Mouse (Mus musculus): Measurements from ENCODE around the gene Plac8. TPM values are rescaled to one million over a fixed set of nuclear protein-coding genes. Genes with fewer than 3 reads are reported as not detected.

Gene Plac8
- polyA plus RNA-seq, 1 experiment from 2014 or later = 218 TPM

GRCm38 (mm10) chr5:100546294-100547080 lies 25.6 kb downstream of the Plac8 start:
- no peak for DNase-seq (ENCODE audit: low spot score)

DNA sequence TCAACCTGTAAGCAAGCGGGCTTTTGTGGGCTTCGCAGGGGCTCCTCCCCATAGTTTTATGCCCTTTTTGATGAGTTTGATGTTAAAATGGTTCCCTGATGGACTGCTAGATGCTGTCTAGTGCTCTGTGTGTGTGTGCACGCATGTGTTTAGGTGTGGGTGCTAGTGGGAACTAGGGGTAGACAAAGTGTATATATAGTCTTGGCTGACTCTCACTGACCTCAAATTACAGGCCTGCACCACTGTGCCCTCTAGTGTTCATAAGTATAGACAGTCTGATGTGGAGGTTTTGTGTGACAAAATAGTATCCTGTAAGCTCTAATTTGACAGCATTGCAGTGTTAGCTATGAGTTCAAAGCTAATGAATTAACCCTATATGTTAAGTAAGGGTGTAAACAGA lies 35.4 kb downstream of the Plac8 start:
- peak; percentile 44 for DNase-seq (ENCODE audit: low spot score)

DNA sequence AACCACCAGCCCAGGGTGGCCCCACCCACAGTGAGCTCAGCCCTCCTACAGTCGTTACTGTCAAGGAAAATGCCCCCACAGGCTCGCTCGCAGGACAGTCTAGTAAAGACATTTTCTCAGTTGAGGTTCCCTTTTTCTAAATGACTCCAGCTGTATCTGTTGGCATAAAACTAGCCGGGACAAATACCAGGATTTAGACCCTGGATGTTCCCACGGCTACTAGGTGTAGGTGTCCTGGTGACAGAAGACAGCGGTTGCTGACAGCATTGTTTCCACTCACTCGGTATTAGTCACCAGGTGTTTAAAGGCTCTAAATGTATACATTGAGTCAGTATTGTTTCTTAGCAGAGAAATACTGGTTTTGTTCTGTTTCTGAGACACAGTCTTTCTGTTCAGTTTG lies 36.2 kb downstream of the Plac8 start:
- no peak for DNase-seq (ENCODE audit: low spot score)

DNA sequence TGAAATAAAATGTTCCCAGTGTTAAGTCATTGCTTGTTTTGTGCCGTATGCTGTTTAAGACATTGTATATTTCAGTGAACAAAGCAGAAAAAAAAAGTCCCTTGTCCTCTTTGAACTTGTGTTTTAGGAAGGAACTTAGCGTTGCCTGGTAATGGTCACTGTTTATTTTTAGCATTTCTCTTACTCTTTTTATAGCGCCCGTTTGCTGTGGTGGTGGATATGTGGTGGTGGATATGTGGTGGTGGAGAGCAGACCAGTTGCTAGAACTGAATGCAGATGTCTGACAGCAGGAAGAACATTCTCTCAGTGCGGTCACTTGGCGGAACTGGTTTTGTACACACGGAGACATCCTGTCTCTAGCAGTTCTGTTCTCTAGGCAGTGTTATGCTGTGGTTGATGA lies 45.9 kb downstream of the Plac8 start:
- DNase-seq (ENCODE audit: low spot score) = peak; percentile 69

DNA sequence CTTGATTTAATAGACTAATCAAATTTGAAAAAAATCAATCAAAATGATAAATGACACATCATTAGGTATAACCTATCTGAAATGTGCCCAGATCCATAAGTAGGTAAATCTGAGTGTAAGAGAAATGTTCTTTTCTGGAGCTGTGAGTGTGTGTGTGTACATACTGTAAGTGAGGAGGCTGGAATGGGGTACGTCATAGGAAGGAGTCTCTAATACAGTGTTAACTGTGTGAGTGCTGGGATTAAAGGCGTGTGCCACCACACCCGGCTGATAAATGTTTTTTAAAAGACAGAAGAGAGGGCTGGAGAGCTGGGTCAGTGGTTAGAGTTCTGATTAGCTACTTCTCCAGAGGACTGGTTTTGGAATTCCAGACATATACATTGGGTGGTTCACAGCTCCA lies 46.4 kb downstream of the Plac8 start:
- DNase-seq (ENCODE audit: low spot score) = no peak

DNA sequence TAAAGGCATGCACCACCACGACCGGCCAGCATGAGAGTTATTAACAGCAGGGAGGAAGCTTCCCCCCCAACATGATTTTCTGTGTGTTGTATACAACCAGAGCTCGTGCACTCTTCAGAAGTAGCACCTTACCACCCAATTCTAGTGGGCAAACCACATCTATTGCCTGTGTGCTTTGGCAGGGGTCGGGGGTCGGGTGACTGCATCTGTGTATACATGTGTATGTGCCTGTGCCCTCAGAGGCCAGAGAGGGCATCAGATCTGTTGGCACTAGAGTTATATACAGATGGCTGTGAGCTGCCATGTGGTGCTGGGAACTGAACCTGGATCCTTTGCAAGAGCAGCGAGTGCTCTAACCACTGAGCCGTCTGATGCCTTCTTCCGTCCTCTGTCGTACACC lies 47.1 kb downstream of the Plac8 start:
- DNase-seq (ENCODE audit: low spot score) = no peak

DNA sequence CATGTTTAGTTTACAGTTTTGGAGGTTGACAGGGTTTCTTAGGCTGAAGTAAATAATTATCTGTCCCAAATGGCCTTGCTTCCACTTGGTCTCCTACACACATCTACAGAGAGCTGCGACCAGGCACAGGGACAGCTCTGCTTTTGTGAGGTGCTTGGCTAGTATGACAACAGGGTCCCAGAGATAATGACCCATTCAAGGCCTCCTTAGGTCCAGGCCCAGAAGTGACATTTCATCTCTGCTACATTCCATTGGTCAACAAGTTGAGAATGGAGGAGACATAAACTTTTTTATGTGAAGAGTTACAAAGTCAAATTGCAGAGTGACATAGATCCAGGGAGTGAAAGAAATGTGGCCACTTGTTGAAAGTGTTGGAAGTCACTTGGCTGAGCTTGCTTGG lies 48.7 kb downstream of the Plac8 start:
- DNase-seq (ENCODE audit: low spot score) = no peak

- DNase-seq (ENCODE audit: low spot score) = no peak
These were observed 51.8 kb downstream of the Plac8 start for GRCm38 (mm10) chr5:100520223-100520622.

DNA sequence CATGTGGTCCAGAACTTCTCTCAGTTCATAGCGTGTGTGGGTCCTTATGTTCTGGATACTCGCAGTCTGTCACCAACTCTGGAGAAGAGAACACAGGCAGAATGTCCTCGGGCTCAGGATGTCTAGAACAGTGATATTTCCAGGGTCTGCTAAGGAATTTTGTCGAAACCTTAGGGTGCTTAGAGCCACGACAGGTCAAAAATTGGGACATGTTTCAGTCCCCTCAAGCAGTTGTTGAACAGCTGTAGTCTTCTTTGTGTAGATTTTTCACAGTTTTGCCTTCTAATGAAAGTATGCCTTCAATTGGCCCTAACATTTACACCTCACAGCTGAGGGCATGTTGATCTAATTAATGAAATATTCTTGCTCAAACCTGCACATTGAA lies 53.0 kb downstream of the Plac8 start:
- DNase-seq (ENCODE audit: low spot score) = no peak

DNA sequence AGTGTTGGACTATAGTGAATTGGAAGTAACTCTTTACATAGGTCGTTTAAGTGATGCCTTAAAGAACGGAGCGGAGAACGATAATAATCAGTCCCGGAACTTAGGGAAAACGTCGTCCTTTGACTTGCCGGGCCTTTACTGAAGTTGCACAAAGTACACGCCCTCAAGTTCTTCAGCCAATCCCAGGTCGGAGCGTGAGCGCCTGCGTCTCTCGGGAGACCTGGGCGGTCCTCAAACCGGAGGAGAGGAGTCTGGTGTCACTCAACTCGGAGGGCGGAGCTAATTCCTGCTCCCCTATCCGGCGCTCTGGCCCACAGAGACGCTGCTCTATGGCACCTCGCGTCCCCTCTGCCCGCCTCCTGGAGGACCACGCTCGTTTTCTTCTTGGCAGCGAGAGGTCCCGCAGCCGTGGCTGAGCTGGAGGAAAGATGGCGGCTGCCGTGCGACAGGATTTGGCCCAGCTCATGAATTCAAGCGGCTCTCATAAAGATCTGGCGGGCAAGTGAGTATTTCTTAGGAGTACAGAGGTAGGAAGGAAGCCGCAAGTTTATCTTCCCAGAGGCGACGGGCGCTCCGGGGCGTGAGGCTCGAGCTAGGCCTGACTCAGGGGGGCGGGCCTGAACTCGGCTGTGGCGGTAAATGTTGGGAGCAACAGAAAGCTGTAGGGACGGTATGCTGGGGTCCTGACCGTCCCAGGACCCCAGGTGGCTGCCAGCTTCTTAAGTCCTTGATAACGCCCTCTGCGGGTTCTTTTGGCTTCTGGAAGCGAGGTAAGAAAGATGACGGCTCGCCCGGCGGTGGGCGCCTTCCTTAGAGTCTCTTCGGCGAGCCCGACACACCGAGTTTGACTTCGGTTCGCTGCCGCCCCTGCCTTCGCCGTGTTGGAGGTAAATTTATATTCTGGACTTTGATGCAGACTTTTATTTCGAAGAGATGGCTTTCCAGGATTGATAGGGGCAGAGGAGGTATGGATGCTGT lies 53.7 kb downstream of the Plac8 start, which contains the start of gene Cops4:
Gene Cops4 (plus strand): TSS at position 261 of the 978 bp plus-strand sequence.
- peak; percentile 99 for DNase-seq (ENCODE audit: low spot score)

DNA sequence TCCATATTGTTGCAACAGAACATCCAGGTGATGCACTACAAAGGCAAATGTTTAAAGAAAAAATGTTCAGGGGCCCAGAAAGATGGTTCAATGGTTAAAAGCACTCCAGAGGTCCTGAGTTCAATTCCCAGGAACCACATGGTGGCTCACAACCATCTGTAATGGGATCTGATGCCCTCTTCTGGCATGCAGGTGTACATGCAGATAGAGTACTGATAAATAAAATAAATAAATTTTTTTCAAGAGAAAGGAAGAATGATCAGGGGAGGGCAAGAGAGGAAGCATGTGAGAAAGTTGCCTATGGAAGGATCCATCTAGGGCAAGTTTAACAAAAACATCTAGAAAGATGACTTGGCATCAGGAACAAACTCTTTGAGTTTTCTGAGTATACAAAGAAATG lies 59.5 kb downstream of the Plac8 start:
- no peak for DNase-seq (ENCODE audit: low spot score)

GRCm38 (mm10) chr5:100509247-100509646 lies 62.8 kb downstream of the Plac8 start:
- peak; percentile 11 for DNase-seq (ENCODE audit: low spot score)

Other genes starting within 250 kb of the Plac8 start
- gene Sec31a, start 156.0 kb downstream of the Plac8 start, polyA plus RNA-seq (2015; fragmentation: Nextera tagmentation; extraction: Ambion mirVana) = 75.0 and 79.4 TPM in 2 replicates
- 9.4 and 10.0 TPM in 2 replicates for gene Lin54, start 71.6 kb downstream of the Plac8 start, polyA plus RNA-seq (2015; fragmentation: Nextera tagmentation; extraction: Ambion mirVana)
- gene Cops4, start 53.9 kb downstream of the Plac8 start, polyA plus RNA-seq (2015; fragmentation: Nextera tagmentation; extraction: Ambion mirVana) = 132 and 133 TPM in 2 replicates
- gene Coq2, start 102.9 kb upstream of the Plac8 start, polyA plus RNA-seq (2015; fragmentation: Nextera tagmentation; extraction: Ambion mirVana) = 44.6 and 47.0 TPM in 2 replicates
- gene Hpse, start 147.5 kb upstream of the Plac8 start, polyA plus RNA-seq (2015; fragmentation: Nextera tagmentation; extraction: Ambion mirVana) = 1.6 and 1.7 TPM in 2 replicates
- 15.8 and 20.7 TPM in 2 replicates for gene Helq, start 226.4 kb upstream of the Plac8 start, polyA plus RNA-seq (2015; fragmentation: Nextera tagmentation; extraction: Ambion mirVana)
- 265 and 268 TPM in 2 replicates for gene Mrps18c, start 226.4 kb upstream of the Plac8 start, polyA plus RNA-seq (2015; fragmentation: Nextera tagmentation; extraction: Ambion mirVana)
- gene Abraxas1, start 248.7 kb upstream of the Plac8 start, polyA plus RNA-seq (2015; fragmentation: Nextera tagmentation; extraction: Ambion mirVana) = 33.5 and 40.3 TPM in 2 replicates

Data from thymus, postnatal 0 days (tissue).